8 mouse cellular contexts compared by ENCODE assay signal in the genomic region with DNA sequence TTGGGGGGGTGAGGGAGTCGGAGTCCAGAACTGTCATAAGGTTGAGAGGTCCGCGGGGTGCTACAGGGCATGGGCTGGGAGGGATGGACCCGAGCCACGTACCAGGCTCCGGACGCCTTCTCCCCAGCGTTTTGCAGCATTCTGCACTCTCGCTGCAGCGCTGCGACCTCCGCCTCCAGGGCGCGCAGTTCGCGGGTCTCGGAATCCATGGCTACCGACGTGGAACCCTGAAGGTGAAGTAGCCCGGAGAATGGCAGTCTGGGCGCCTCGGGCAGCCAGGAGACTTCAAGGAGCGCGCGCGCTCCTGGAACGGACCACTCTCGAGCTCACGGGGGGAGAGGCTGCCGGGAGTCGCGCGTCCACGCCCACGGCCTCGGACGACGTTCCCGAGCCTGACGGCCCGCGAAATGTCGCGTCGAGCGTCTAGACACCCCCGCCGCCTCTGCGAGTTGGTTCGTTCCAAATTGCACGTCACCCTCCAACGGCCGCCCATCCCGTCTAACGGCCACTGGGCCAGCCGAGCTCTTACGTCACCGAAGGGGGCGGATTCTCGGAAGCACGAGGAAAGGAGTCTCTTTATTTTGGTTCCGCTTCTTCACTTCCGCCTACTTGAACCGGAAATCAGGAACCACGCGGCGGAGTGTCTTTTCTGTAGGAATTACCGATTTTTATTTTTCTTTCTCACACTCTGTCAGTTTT. TPM values are rescaled to one million over a fixed set of nuclear protein-coding genes. Genes with fewer than 3 reads are reported as not detected.
DNase-seq lines count a peak whose midpoint lies in the region; ATAC-seq lines count a peak whose summit lies in the region.

A gene (minus strand): TSS at position 305 of the 699 bp plus-strand sequence.
A gene (plus strand): TSS at position 598 of the 699 bp plus-strand sequence.

- H3K36me3 ChIP-seq in hindbrain, embryonic 14.5 days (replicated peaks; ENCODE audit: control insufficient read depth, insufficient read depth): peaks cover 23% of the 10 kb centered on the region

- H3K9ac ChIP-seq in hindbrain, embryonic 14.5 days: peak within 1 kb of the TSS; percentile 48

- peak within 1 kb of the TSS; percentile 61 for H3K4me3 ChIP-seq in hindbrain, embryonic 14.5 days (replicated peaks; ENCODE audit: low read length)

- peak; percentile 99 for DNase-seq in R1 (ENCODE audit: low read depth, low spot score)
- peak; percentile 100 for DNase-seq in cerebellum, postnatal 25 days
- peak; percentile 97 to 100 for DNase-seq in frontal cortex, postnatal 25 days (ENCODE audit: low spot score in 2 of 2)
- peak; percentile 100 for DNase-seq in hindbrain, embryonic 14.5 days (ENCODE audit: low spot score)
- peak; percentile 99 for DNase-seq in layer of hippocampus, postnatal 36 days
- peak; percentile 99 for DNase-seq in lung, postnatal 36 days
- peak; percentile 100 for DNase-seq in retina, postnatal 1 day
- peak; percentile 95 to 99 for DNase-seq in urinary bladder, adult 18-20 months (ENCODE audit: low spot score in 2 of 2)

- no peaks in the 10 kb centered on the region for H3K9me3 ChIP-seq in hindbrain, embryonic 14.5 days (ENCODE audit: control insufficient read depth, low read length)

- under 1% methylated on average over 68 of the region's 68 CpGs for WGBS in hindbrain, embryonic 14.5 days

- no peak within 1 kb of the TSS for H3K27ac ChIP-seq in hindbrain, embryonic 14.5 days

- peak within 1 kb of the TSS; percentile 69 for H3K4me2 ChIP-seq in hindbrain, embryonic 14.5 days (replicated peaks)

- H3K4me1 ChIP-seq in hindbrain, embryonic 14.5 days (replicated peaks; ENCODE audit: control insufficient read depth, insufficient read depth, low read length): peaks cover 12% of the 10 kb centered on the region

- no peaks in the 10 kb centered on the region for H3K27me3 ChIP-seq in hindbrain, embryonic 14.5 days (ENCODE audit: control insufficient read depth, insufficient read depth, low read length)

- peak; percentile 100 for ATAC-seq in hindbrain, embryonic 14.5 days (ENCODE audit: low FRiP score)

RNA-seq across cellular contexts. Expression of the first gene that starts in this region (rescaled TPM):
- 8.1 and 8.3 TPM in 2 replicates for polyA plus RNA-seq in hindbrain, embryonic 14.5 days (2014; fragmentation: Nextera tagmentation; extraction: Ambion mirVana)
- 1 to 10 TPM; 1.8 to 2.0 TPM for total RNA-seq in layer of hippocampus, postnatal 36 days (2021)

RNA-seq across cellular contexts. Expression of the second gene that starts in this region (rescaled TPM):
- polyA plus RNA-seq in hindbrain, embryonic 14.5 days (2014; fragmentation: Nextera tagmentation; extraction: Ambion mirVana): 13.7 and 15.3 TPM in 2 replicates
- 10 to 100 TPM; 26.5 to 28.4 TPM for total RNA-seq in layer of hippocampus, postnatal 36 days (2021)
